Mouse (Mus musculus): ENCODE measurements around the gene Polq. TPM values are rescaled to one million over a fixed set of nuclear protein-coding genes. Genes with fewer than 3 reads are reported as not detected.

Gene Polq
- 0.02 and 0.14 TPM in 2 replicates for polyA plus RNA-seq (2012; rRNA removed; ENCODE audit: low replicate concordance)

DNA sequence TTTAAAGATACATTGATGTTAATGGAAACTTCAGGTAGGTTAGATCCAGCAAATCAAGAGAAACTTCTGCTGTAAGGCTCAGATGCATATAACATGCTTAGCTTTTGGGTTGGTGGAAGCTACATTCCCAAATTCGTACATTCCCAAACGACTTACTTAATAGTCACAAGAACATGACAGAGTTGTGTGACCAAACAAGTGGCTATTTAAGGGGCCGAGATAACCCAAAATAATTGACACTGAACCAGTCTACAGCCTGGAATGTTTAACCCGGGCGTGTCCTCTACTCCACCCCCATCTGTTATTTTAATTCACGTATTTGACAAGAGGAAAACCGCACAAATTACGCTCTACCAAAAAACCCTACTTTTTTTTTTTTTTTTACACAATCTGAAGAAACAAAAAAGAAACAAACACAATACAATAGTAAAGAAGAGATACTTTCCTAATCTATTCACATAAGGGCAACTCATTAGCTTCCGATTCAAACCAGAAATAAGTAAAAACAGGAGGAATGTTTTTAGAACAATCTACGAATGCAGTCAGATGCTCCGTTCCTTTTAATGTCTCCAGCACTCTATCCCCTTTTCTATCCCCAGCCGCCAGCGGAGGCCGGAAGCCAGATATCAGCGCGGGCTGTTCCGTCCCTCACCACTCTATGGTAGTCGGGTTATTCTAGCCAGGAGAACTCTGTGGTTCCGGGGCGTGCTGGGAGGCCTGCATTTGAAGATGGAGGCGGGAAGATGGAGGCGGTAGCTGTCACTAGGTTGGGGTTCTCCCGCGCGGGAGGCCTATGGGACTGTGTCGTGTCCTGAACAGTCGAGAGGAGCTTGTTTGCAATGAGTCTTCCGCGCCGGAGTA, at the start of gene Polq:
Gene Polq (plus strand): TSS at position 726 of the 861 bp plus-strand sequence.

DNA sequence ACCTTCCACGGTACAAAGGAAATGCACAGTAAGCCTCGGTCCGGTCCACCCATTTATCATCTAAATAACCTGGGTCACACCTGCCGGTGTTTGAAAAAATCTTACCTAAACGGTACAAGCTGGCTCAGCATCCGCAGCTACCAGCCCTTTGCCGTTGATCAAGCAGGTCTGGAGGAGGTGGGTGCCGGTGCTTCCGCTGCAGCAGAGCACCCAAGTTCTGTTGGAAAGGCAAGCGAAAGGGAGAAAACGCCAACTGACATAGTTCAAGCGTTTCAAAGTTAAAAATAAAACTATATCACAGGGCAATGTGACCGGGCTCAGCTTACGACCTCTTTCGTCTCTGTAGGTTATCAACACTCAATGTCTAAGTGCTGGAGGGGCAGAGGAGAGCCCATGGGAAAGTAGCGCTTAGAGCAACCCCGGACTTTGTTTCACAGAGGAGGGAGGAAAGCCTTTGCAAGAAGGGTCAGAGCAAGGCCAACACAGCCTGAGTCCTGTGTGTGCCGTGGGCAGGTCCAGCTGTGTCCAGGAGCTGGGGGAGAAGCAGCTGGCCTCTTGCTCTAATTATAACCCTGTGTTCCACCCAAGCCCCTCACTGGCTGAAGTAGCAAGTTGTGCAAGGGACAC, 21.5 kb upstream of the Polq start, which contains the start of gene Fbxo40:
Gene Fbxo40 (minus strand): TSS at position 469 of the 627 bp plus-strand sequence.

Other genes starting within 250 kb of the Polq start
- 0.34 and 0.41 TPM in 2 replicates for gene Slc15a2, start 226.8 kb upstream of the Polq start, polyA plus RNA-seq (2012; rRNA removed; ENCODE audit: low replicate concordance)
- 0.09 and 0.40 TPM in 2 replicates for gene Iqcb1, start 183.4 kb upstream of the Polq start, polyA plus RNA-seq (2012; rRNA removed; ENCODE audit: low replicate concordance)
- 0.63 and 0.88 TPM in 2 replicates for gene Eaf2, start 136.8 kb upstream of the Polq start, polyA plus RNA-seq (2012; rRNA removed; ENCODE audit: low replicate concordance)
- 31.9 and 35.1 TPM in 2 replicates for gene Golgb1, start 136.6 kb upstream of the Polq start, polyA plus RNA-seq (2012; rRNA removed; ENCODE audit: low replicate concordance)
- gene Hcls1, start 76.8 kb upstream of the Polq start, polyA plus RNA-seq (2012; rRNA removed; ENCODE audit: low replicate concordance) = 5.3 and 11.2 TPM in 2 replicates
- gene Fbxo40, start 21.3 kb upstream of the Polq start, polyA plus RNA-seq (2012; rRNA removed; ENCODE audit: low replicate concordance) = 0.04 and 0.05 TPM in 2 replicates

Data from duodenum, adult 2 months (tissue).